Mouse (Mus musculus) forebrain, embryonic 16.5 days (tissue): ENCODE results near the gene Arhgap45. TPM values are rescaled to one million over a fixed set of nuclear protein-coding genes. Genes with fewer than 3 reads are reported as not detected.
A peak's percentile ranks its signal among the peaks of the same experiment; 100 is the strongest.

Source experiments
- ATAC-seq: fragments of 200-750 bp; cut with Nextera tagmentation; 2 replicates; pipeline ENCODE4 v1.8.0; 2017; ENCODE audit warnings: mild to moderate bottlenecking, moderate library complexity
- H3K27ac ChIP-seq: fragments of 300-500 bp; sonication (generic); 2 replicates; pipeline ENCODE4 v1.5.1; 2014; ENCODE audit warnings: low read length, control low read depth
- H3K27me3 ChIP-seq: fragments of 300-500 bp; sonication (generic); replicated peaks from 2 replicates; pipeline ENCODE4 v1.6.1; 2014; ENCODE audit warnings: low read length; ENCODE audit not compliant: control insufficient read depth, insufficient read depth
- H3K36me3 ChIP-seq: fragments of 300-500 bp; sonication (generic); 2 replicates; pipeline ENCODE4 v1.6.1; 2014; ENCODE audit not compliant: control insufficient read depth, insufficient read depth
- H3K4me1 ChIP-seq: fragments of 300-500 bp; sonication (generic); replicated peaks from 2 replicates; pipeline ENCODE4 v1.6.1; 2014; ENCODE audit warnings: low read length; ENCODE audit not compliant: control insufficient read depth, insufficient read depth
- H3K4me2 ChIP-seq: fragments of 300-500 bp; sonication (generic); 2 replicates; pipeline ENCODE4 v1.6.1; 2014; ENCODE audit warnings: mild to moderate bottlenecking, low read length, control low read depth
- H3K4me3 ChIP-seq: fragments of 300-500 bp; sonication (generic); replicated peaks from 2 replicates; pipeline ENCODE4 v1.5.1; 2014; ENCODE audit warnings: mild to moderate bottlenecking, low read length, control low read depth
- H3K9ac ChIP-seq: fragments of 300-500 bp; sonication (generic); replicated peaks from 2 replicates; pipeline ENCODE4 v1.6.1; 2014; ENCODE audit warnings: low read depth, low read length, control low read depth
- H3K9me3 ChIP-seq: fragments of 300-500 bp; sonication (generic); 2 replicates; pipeline ENCODE4 v1.6.1; 2016; ENCODE audit warnings: low read length; ENCODE audit not compliant: control insufficient read depth
- WGBS: fragments of 180-500 bp; shearing (Covaris S2); extraction: QIAGEN DNeasy Blood & Tissue Kit; methylation state at CpG from one replicate; pipeline ENCODE4 v1.1.7; 2014; 5-methylcytosine and 5-hydroxymethylcytosine counted together
- polyA plus RNA-seq: library from polyadenylated mRNA; unstranded; fragments of >200 nt; fragmentation: Nextera tagmentation; extraction: Ambion mirVana; gene quantifications from 2 replicates; pipeline ENCODE4 v1.2.1, GENCODE M21; 2015

The Arhgap45 gene
- polyA plus RNA-seq, 1 experiment from 2014 or later = 1.2 TPM

- Histone ChIP-seq H3K27ac (no peak overlapping the region), H3K9ac (no peak overlapping the region), H3K4me2 (no peak overlapping the region), H3K4me1 (peaks cover 10% of the 10 kb centered on the region), H3K4me3 (no peak overlapping the region), H3K27me3 (no peaks in the 10 kb centered on the region), H3K9me3 (no peaks in the 10 kb centered on the region), H3K36me3 (no peaks in the 10 kb centered on the region)
- ATAC-seq = no peak
- 1% methylated on average over 5 of the region's 5 CpGs for WGBS
Measured at GRCm38 (mm10) chr10:80048396-80048795, 31.9 kb downstream of the Arhgap45 start.

DNA sequence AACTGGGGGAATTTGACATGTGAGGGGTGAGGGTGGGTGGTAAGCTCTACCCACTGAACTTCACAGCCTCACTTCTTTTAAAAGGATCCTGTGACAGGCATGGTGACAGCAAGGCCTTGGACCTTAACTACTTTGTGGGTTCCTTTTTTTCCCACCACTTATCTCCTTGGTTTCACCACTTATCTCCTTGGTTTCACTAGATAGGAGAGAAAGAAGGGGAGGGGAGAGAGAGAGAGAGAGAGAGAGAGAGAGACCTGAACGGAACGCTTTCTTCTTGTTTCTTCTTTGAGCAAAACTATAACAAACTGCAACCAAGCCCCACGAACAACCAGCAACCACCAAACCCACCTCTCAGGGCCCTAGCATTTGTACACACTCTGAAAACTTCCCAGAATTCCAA, 32.4 kb downstream of the Arhgap45 start:
- no peaks in the 10 kb centered on the region for H3K9me3 ChIP-seq
- ATAC-seq = no peak
- H3K9ac ChIP-seq = no peak overlapping the region
- no peaks in the 10 kb centered on the region for H3K27me3 ChIP-seq
- H3K36me3 ChIP-seq = no peaks in the 10 kb centered on the region
- H3K27ac ChIP-seq = no peak overlapping the region
- no peak overlapping the region for H3K4me2 ChIP-seq
- H3K4me1 ChIP-seq = peaks cover 10% of the 10 kb centered on the region
- no peak overlapping the region for H3K4me3 ChIP-seq
- 57% methylated on average over 3 of the region's 3 CpGs for WGBS

DNA sequence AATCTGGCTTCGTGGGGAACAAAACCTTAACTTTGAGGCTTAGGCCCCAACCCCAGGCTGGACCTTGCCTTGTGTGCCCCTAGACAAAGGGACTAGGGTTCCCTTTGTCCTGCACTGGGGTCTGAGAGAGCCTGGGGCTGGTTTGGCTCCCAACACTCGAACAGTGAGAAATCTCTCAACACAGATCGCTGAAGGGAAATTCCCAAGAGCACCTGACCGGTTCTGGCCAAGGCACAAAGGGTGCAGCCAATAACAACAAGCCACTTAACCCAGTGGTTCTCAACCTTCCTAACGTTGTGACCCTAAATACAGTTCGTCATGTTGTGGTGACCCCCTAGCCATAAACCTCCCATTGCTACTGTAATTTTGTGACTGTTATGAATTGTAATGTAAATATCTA, 33.8 kb downstream of the Arhgap45 start:
- H3K9me3 ChIP-seq = no peaks in the 10 kb centered on the region
- no peak for ATAC-seq
- H3K4me1 ChIP-seq = peaks cover 20% of the 10 kb centered on the region
- H3K4me2 ChIP-seq = no peak overlapping the region
- 15% methylated on average over 6 of the region's 6 CpGs for WGBS
- no peak overlapping the region for H3K9ac ChIP-seq
- no peak overlapping the region for H3K4me3 ChIP-seq
- H3K27ac ChIP-seq = no peak overlapping the region
- no peaks in the 10 kb centered on the region for H3K36me3 ChIP-seq
- H3K27me3 ChIP-seq = no peaks in the 10 kb centered on the region

DNA sequence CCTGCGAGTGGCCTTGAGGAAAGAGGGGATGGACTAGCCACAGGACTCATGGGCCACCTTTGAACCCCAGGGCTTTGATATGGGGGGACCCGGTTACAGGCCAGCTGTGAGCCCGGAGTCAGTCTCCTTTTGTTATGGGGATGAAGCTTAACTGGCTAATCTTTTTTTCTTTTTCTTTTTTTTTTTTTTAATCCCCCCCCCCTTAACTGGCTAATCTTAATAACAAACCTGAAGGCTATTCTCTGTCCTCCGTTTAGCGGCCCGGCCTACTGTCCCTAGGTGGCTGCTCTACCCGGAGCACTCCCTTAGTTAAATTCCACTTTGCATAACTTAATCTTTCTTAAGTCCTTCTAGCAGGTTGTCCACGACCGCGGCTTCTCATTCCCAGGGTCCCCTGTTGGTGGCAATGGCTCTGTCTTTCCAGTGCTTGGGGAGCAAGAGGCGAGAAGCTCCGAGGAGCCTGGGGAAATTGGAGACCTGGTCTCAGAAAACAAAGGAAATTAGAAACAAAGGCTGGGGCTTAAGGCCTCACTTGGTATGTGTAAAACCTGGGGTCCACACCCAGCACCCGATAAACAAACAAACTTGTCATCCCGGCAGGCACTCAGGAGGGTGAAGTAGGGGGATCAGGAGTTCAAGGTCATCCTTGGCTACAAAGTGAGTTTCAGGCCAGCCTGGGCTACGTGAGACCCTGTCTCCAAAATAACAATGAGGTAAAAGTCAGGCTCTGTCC, 34.6 kb downstream of the Arhgap45 start:
- 15% methylated on average over 15 of the region's 15 CpGs for WGBS
- no peak overlapping the region for H3K4me3 ChIP-seq
- no peaks in the 10 kb centered on the region for H3K27me3 ChIP-seq
- peaks cover 25% of the 10 kb centered on the region for H3K4me1 ChIP-seq
- H3K9me3 ChIP-seq = no peaks in the 10 kb centered on the region
- no peaks in the 10 kb centered on the region for H3K36me3 ChIP-seq
- no peak overlapping the region for H3K27ac ChIP-seq
- no peak overlapping the region for H3K4me2 ChIP-seq
- no peak overlapping the region for H3K9ac ChIP-seq
- ATAC-seq = no peak

- no peaks in the 10 kb centered on the region for H3K9me3 ChIP-seq
- no peak for ATAC-seq
- no peak overlapping the region for H3K4me2 ChIP-seq
- no peak overlapping the region for H3K4me3 ChIP-seq
- H3K36me3 ChIP-seq = peaks cover 2% of the 10 kb centered on the region; the same call in 1 of the 2 replicates
- WGBS = 43% methylated on average over 13 of the region's 14 CpGs
- H3K27ac ChIP-seq = no peak overlapping the region
- H3K9ac ChIP-seq = no peak overlapping the region
- no peaks in the 10 kb centered on the region for H3K27me3 ChIP-seq
- H3K4me1 ChIP-seq = peaks cover 25% of the 10 kb centered on the region
Measured at GRCm38 (mm10) chr10:80051618-80052373, 35.3 kb downstream of the Arhgap45 start.

DNA sequence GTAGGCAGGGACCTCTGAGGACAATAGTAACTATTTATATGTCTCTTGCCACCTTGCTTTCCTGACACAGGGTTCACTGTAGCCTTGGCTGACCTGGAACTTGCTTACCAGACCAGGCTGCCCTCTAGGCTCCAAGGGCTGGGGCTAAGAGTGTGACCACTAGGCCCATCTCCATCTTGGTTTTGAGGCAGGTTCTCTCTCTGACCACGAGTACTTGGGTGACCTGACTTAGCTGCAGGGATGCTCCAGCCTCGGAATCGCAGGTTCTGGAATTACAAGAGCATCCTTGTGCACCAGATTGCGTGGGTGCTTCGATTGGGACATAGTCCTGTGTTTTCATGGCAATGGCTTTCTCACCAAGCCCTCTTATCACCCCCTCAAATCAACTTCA, 35.9 kb downstream of the Arhgap45 start:
- Histone ChIP-seq H3K4me2 (no peak overlapping the region), H3K4me1 (peaks cover 25% of the 10 kb centered on the region), H3K27me3 (no peaks in the 10 kb centered on the region), H3K4me3 (no peak overlapping the region), H3K27ac (no peak overlapping the region), H3K9me3 (no peaks in the 10 kb centered on the region), H3K9ac (no peak overlapping the region), H3K36me3 (peaks cover 2% of the 10 kb centered on the region; the same call in 1 of the 2 replicates)
- ATAC-seq = no peak
- 78% methylated on average over 5 of the region's 5 CpGs for WGBS

GRCm38 (mm10) chr10:80053259-80053780, 36.9 kb downstream of the Arhgap45 start:
- H3K9me3 ChIP-seq = no peaks in the 10 kb centered on the region
- peak; percentile 96 for ATAC-seq
- peak overlapping the region; percentile 80 for H3K4me3 ChIP-seq
- H3K9ac ChIP-seq = peak overlapping the region; percentile 91
- WGBS = under 1% methylated on average over 43 of the region's 47 CpGs
- H3K36me3 ChIP-seq = peaks cover 2% of the 10 kb centered on the region
- no peaks in the 10 kb centered on the region for H3K27me3 ChIP-seq
- H3K27ac ChIP-seq = peak overlapping the region; percentile 92
- peak overlapping the region; percentile 84 for H3K4me2 ChIP-seq
- peaks cover 21% of the 10 kb centered on the region for H3K4me1 ChIP-seq

DNA sequence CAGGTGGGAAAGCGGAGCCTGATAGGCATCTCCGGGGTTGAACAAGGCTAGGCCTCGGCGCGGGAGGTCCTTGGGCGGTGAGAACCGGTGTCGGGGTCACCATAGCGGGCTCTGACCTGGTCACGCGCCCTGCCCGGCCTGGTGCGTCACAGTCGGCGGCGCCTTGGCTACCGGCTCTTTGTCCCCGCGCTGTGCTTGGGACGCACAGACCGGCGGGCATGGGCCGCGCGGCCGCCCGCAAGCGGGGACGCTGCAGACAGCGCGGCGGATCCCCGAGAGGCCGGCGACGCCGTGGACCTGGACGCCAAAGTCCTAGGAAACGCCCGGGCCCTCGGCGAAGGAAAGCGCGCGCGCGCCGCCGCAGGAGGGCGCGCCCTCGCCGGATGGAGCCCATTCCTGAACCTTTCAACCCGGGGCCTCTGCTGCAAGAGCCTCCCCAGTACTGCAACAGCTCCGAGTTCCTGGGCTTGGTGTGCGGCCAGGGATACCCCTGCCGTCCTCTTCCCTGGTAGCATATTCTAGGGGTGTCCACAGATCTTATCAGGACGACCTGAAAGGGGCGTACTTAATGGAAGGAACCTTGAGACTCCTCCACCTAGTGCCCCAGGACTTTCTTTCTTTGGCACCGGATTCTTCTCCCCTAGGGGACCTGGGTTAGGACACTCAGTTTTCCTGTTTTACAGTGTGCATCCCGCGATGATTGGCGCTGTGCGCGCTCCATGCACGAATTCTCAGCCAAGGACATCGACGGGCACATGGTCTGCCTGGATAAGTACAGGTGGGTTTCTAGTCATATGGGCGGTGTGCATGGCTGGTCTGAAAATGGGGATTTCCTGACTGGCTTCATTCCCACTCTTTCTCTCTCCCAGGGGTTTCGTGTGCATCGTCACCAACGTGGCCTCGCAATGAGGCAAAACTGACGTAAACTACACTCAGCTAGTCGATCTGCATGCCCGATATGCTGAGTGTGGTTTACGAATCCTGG, 37.7 kb downstream of the Arhgap45 start:
- Histone ChIP-seq H3K27me3 (no peaks in the 10 kb centered on the region), H3K9me3 (no peaks in the 10 kb centered on the region), H3K36me3 (peaks cover 2% of the 10 kb centered on the region), H3K4me3 (peak overlapping the region; percentile 80), H3K4me1 (peaks cover 18% of the 10 kb centered on the region), H3K27ac (peak overlapping the region; percentile 92), H3K9ac (peak overlapping the region; percentile 91), H3K4me2 (peak overlapping the region; percentile 84)
- 1% methylated on average over 72 of the region's 77 CpGs for WGBS
- ATAC-seq = peak; percentile 32
